Mouse (Mus musculus): ENCODE measurements at regions not wholly inside any gene's neighbourhood (a gene's known extent, or its start where the extent isn't known, plus 50 kb on each side); places are given as distances from the start of the nearest gene placed in this dataset.

DNA sequence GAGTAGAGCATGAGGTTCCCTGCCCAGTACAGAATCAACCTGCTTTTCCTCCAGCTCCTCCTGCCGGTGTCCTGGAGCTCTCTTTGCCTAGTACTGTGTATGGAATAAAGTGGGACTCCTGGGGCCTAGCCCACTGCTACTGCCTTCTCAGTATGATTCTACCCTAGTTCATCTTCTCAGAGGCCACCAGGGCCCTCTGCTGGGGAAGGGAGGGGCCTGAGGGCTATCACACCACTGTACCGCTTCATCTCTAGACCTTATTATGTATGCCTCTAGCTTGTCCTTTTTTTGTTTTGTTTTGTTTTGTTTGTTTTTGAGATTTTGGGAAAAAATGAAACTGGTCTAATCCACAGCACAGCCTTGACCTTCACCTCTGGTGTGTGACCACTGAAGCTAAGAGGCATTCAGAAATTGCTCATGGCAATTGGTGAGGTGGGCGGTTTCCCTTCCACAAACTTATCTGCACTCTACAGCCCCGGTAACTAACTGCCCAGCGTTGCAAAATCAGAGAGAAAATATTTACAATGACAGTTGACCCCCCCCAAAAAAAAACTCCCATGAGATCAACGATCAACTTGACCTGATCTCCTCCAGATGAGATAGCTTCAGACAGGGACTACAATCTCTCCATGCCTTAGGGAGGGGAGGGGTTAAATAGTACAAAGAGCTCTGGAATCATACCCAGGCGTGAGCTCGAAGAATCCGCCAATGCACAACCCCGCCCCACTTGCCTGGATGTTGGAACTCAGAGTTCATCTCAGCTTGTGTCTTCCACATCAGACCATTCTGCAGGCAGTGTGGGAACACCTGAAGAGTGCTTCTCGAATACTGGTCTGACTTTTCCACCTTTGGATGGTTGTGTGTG is 168.8 kb downstream of the Tomm20 start:
- H3K27ac ChIP-seq (ENCODE audit: insufficient read depth, low read depth): no peak overlapping the region

DNA sequence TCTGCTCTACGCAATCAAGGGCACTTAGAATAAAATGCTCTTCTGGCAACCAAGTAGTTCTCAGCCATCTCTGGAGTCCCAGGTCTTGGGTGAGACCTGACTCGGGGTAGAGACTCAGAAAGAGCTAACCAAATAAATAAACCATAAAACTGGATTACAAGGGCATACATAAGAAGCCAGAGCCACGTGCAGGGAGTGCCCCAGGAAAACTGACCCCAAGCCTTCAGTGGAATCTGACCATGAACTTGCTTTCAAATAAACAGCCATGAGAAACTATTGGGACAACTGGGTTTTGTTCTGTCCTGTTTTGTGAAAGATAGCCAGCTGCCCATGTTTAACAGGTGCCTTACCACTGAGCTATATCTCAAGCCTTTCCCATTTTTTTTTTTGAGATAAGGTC is 170.3 kb downstream of the Tomm20 start:
- Histone ChIP-seq H3K36me3 (replicated peaks in 1 of 2; ENCODE audit: control insufficient read depth in 1 of 2, insufficient read depth in 1 of 2, low read length in 1 of 2) (no peaks in the 10 kb centered on the region), H3K4me2 (ENCODE audit: insufficient read depth, low read depth, poor library complexity, severe bottlenecking) (no peak overlapping the region), H3K27me3 (replicated peaks) (no peaks in the 10 kb centered on the region), H3K9me3 (replicated peaks; ENCODE audit: low read length) (no peaks in the 10 kb centered on the region), H3K4me1 (ENCODE audit: control insufficient read depth in 1 of 2, insufficient read depth in 2 of 2) (peaks cover 6 to 33% of the 10 kb centered on the region in 2 experiments), H3K9ac (ENCODE audit: insufficient read depth, low read depth) (no peak overlapping the region), H3K27ac (ENCODE audit: insufficient read depth, low read depth) (no peak overlapping the region), H3K4me3 (replicated peaks in 1 of 3; ENCODE audit: low read depth in 2 of 3, low read length in 2 of 3, poor library complexity in 1 of 3) (no peak overlapping the region), H3K79me2 (replicated peaks; ENCODE audit: control insufficient read depth, extremely low read depth, insufficient read depth, poor library complexity, severe bottlenecking) (no peaks in the 10 kb centered on the region)
- dilution Hi-C loops (cut with MboI; ENCODE audit: extremely low pct_ligation_motif_present, extremely low pct_unique_long_range_greater_than_20kb, low sequenced_read_pairs): no loop called here
- in situ Hi-C loops (cut with MboI; ENCODE audit: low pct_ligation_motif_present, low pct_unique_long_range_greater_than_20kb, low sequenced_read_pairs): no loop called here
- TF ChIP-seq MAX (IDR thresholded peaks at IDR 0.05; ENCODE audit: low read length) (no peak), MYC (IDR thresholded peaks at IDR 0.05; ENCODE audit: low read depth, low read length) (no peak), CTCF (conservative IDR thresholded peaks at IDR 0.05 in 1 of 2, IDR thresholded peaks at IDR 0.05 in 1 of 2; ENCODE audit: low read depth in 2 of 2, low read length in 2 of 2) (no peak), NRF1 (IDR thresholded peaks at IDR 0.05; ENCODE audit: low read depth, low read length) (no peak), MAZ (IDR thresholded peaks at IDR 0.05; ENCODE audit: low read depth, low read length) (no peak), EP300 (IDR thresholded peaks at IDR 0.05; ENCODE audit: low read length) (no peak), POLR2A (IDR thresholded peaks at IDR 0.05; ENCODE audit: low read depth, low read length) (no peak), HCFC1 (IDR thresholded peaks at IDR 0.05; ENCODE audit: low read depth, low read length) (no peak), SMC3 (IDR thresholded peaks at IDR 0.05; ENCODE audit: low read depth, low read length) (no peak), ETS1 (conservative IDR thresholded peaks at IDR 0.05; ENCODE audit: low read depth, low read length) (no peak), ZC3H11A (IDR thresholded peaks at IDR 0.05; ENCODE audit: low read depth, low read length) (no peak), UBTF (IDR thresholded peaks at IDR 0.05; ENCODE audit: low read depth, low read length) (no peak), SIN3A (IDR thresholded peaks at IDR 0.05; ENCODE audit: low read length) (no peak), CHD1 (IDR thresholded peaks at IDR 0.05; ENCODE audit: low read depth, low read length) (no peak), E2F4 (IDR thresholded peaks at IDR 0.05; ENCODE audit: insufficient replicate concordance, low read depth, low read length) (no peak), GABPA (IDR thresholded peaks at IDR 0.05; ENCODE audit: insufficient replicate concordance, low read depth, low read length) (no peak), ZMIZ1 (IDR thresholded peaks at IDR 0.05; ENCODE audit: low read depth, low read length) (no peak), RAD21 (IDR thresholded peaks at IDR 0.05; ENCODE audit: low read depth, low read length) (no peak), JUND (conservative IDR thresholded peaks at IDR 0.05; ENCODE audit: low read depth, low read length) (no peak)
- DNase-seq (ENCODE audit: extremely low read depth): no peak

More for the DNA sequence above, 168.8 kb downstream of the Tomm20 start:
- Histone ChIP-seq H3K4me3 (replicated peaks in 1 of 3; ENCODE audit: low read depth in 2 of 3, low read length in 2 of 3, poor library complexity in 1 of 3) (no peak overlapping the region), H3K4me2 (ENCODE audit: insufficient read depth, low read depth, poor library complexity, severe bottlenecking) (no peak overlapping the region), H3K9me3 (replicated peaks; ENCODE audit: low read length) (no peaks in the 10 kb centered on the region), H3K4me1 (ENCODE audit: control insufficient read depth in 1 of 2, insufficient read depth in 2 of 2) (peaks cover 6 to 22% of the 10 kb centered on the region in 2 experiments), H3K27me3 (replicated peaks) (no peaks in the 10 kb centered on the region), H3K79me2 (replicated peaks; ENCODE audit: control insufficient read depth, extremely low read depth, insufficient read depth, poor library complexity, severe bottlenecking) (no peaks in the 10 kb centered on the region), H3K36me3 (replicated peaks in 1 of 2; ENCODE audit: control insufficient read depth in 1 of 2, insufficient read depth in 1 of 2, low read length in 1 of 2) (no peaks in the 10 kb centered on the region), H3K9ac (ENCODE audit: insufficient read depth, low read depth) (no peak overlapping the region)
- TF ChIP-seq RAD21 (IDR thresholded peaks at IDR 0.05; ENCODE audit: low read depth, low read length) (peak; percentile 52), ZMIZ1 (IDR thresholded peaks at IDR 0.05; ENCODE audit: low read depth, low read length) (no peak), CTCF (conservative IDR thresholded peaks at IDR 0.05 in 1 of 2, IDR thresholded peaks at IDR 0.05 in 1 of 2; ENCODE audit: low read depth in 2 of 2, low read length in 2 of 2) (peak in 1 of 2 experiments; percentile 56; a peak in 2 of 4 replicates), SMC3 (IDR thresholded peaks at IDR 0.05; ENCODE audit: low read depth, low read length) (peak; percentile 65), KAT2A (IDR thresholded peaks at IDR 0.05; ENCODE audit: insufficient replicate concordance, low read length) (no peak)
- dilution Hi-C loops (cut with MboI; ENCODE audit: extremely low pct_ligation_motif_present, extremely low pct_unique_long_range_greater_than_20kb, low sequenced_read_pairs) (no loop called here), in situ Hi-C loops (cut with MboI; ENCODE audit: low pct_ligation_motif_present, low pct_unique_long_range_greater_than_20kb, low sequenced_read_pairs) (no loop called here)
- no peak for DNase-seq (ENCODE audit: extremely low read depth)
